Mouse (Mus musculus) cerebellum, postnatal 36 days (tissue): ENCODE data around the gene Wasf2.

ENCODE experiments used
- DNase-seq, 2 experiments: peaks; one replicate each; pipeline ENCODE4 v3.0.0; 2021 to 2022; ENCODE audit warnings: mixed read lengths in 2 of 2

Wasf2 gene

DNA sequence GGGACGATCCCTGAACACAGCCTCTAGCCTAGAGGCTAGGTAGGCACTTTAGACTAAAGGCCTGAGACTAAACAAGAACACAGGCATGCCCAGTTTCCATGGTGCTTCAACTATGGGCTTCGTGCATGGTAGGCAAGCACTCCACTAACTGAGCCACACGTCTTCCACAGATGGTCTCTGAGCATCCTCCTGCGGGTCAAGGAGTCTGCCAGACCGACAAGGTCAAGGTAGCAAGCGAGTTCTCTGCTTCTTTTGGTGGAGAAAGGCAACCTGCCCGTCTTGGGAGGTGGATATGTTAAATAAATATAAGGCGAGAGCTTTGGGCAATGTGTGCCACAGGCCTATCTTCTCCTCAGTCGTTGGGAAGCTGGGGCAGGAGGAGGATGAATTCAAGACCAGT, 28.6 kb upstream of the Wasf2 start:
- no peak for DNase-seq

- peak; percentile 49 for DNase-seq
Observed at GRCm38 (mm10) chr4:133103525-133104193, 26.6 kb upstream of the Wasf2 start.

- no peak for DNase-seq
Observed at GRCm38 (mm10) chr4:133104194-133104569, 26.1 kb upstream of the Wasf2 start.

DNA sequence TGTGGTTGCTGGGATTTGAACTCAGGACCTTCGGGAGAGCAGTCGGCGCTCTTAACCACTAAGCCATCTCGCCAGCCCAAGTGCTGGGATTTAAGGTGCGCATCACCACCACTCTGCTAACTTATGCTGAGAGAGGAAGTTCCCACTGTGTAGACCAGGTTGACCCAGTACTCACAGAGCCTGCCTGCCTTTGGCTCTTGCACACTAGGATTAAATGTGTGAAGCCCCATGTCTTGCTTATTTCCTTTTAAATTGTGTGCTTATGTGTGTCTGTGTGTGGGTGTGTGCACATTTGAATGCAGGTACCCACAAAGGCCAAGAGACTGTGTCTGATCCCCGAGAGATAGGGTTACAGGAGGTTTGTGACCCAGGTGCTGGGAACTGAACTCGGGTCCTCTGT, 23.6 kb upstream of the Wasf2 start:
- DNase-seq = no peak

DNA sequence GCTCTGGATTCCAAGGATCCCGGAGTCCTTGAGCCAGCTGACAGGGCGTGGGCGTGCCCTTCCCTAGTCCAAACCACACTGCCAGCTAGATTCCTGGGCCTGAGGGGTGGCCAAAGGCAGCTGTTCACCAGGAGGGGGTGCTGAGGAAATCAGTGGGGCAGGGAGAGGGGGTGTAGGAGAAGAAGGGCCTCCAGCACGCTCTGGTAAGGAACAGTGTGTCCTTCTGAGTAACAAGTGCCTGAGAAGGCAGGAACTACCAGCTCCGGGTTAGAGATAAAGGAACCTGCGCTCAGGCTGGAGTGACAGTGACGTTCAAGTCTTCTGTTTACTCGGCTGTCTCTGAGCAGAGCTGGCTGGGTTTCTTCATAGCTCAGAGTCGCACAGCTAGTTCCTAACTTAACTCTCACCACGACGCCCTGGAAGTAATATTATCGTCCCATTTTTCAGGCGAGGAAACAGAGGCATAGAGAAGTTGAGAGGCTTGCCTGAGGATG, 22.5 kb upstream of the Wasf2 start:
- no peak for DNase-seq

DNA sequence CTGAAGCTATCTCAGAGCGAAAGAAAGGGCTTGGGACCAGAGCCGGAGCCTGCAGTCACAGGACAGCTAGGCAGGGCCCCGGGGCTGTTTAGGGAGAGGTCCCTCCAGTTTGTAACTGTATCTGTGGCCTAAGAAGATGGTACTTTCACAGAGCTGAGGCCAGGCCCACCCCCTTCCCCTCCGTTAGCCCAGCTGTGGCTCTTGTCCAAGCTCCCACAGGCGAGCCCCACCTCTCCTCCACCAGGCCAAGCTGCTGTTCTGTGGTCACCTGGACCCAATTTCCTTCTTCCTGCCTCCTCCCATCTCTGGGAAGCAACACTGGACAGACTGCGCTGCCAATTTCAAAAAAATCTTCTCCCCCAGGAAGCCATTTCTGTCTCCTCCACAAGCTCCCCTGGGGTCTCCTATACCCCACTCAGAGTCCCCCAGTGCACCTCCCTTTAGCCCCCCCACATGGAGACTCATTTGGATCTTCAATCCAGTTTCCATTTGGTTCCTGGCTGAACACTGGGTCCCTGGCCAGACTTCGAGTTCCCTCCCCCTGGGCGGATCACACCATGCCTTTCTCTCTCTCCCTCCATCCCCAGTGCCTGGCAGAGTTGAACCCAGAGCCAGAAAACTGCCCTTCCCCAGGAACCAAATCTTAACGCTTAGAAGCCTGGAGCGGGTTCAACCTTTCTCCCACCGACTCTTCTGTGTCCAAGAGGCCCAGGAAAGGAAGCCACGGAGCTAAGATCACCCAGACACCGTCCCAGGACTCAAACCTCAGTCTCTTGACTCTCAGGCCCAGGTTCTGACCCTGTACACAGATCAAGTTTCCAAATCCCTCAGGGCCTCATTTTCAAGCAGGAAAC, 21.6 kb upstream of the Wasf2 start:
- no peak for DNase-seq

DNA sequence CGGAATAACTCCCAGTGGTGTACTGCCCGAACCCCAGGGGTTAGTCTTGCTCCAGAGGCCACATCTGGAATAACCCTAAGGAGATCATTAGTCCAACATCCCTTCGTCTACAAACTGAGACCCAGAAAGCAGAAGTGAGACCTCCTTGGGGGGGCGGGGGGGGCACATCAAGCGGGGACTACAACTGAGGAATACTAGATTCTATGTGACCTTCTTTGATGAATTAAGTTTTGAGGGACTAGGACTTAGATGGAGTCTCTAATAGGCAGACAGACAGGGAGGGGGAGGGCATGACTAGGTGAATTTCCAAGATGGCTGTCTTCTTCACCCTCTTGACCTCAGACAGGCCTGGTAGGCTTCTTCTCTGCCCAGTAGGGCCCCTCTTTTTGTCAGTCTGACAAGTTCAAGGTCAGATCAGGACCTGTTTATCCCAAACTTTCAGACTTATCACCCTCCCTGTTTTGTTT, 20.9 kb upstream of the Wasf2 start:
- DNase-seq = no peak

GRCm38 (mm10) chr4:133112175-133112838, 18.0 kb upstream of the Wasf2 start:
- no peak for DNase-seq

DNA sequence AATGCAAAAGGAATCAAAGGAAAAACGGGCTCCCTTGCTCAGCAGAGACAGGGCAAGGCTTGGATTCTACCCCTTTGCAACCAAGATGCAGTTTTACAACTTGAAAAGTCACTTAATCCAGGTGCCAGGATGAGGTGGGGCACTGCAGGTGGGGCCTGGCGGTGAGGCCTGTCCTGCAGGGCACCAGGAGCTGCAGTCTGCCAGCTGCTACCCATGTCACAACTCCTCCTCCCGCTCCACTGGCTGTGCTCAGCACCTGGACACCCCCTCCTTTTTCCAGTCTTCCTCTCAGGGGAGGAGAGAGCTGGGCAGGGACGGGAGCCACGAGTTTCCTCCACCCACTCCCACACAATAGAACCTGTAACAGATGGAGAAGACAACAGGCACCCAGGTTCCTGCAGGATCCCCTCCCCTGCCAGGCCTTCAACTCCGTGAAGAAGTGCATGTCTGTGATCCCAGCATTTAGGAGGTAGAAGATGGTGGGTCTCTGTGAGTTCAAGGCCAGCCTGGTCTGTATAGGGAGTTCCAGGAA, 16.9 kb upstream of the Wasf2 start:
- DNase-seq = no peak

- DNase-seq = no peak
Observed at GRCm38 (mm10) chr4:133114762-133115161, 15.5 kb upstream of the Wasf2 start.

DNA sequence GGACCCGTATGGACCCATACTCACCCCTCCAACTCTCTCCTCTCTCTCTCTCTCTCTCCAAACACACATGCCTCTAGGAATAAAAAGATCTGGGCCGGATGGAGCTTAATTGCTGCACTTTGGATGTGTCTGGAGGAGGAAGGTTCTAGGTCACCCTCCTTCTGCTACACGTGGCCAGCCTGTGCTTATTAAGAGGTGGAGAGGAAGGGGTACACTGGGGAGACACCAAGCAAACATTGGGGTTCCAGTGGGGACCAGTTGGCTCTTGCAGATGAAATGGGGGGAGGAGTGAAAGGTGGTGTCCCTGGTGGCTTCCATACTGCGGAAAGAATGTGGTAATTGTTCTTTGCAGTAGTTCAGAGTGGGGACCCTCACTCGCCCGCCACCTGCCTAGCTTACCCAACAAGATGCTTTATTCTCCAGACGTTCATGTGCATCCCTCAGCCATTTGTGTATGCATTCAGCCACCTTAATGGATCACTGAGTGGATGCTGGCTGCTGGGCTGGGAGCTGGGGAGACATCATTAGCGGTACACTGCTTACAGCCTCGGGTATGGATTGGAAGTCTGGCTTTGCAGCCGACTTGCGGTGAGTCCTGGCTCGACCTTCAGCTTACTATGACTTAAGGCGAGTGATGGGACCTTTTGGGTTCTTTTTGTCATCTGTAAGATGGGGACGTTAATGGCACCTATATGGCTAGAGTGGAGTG, 14.4 kb upstream of the Wasf2 start:
- no peak for DNase-seq

DNA sequence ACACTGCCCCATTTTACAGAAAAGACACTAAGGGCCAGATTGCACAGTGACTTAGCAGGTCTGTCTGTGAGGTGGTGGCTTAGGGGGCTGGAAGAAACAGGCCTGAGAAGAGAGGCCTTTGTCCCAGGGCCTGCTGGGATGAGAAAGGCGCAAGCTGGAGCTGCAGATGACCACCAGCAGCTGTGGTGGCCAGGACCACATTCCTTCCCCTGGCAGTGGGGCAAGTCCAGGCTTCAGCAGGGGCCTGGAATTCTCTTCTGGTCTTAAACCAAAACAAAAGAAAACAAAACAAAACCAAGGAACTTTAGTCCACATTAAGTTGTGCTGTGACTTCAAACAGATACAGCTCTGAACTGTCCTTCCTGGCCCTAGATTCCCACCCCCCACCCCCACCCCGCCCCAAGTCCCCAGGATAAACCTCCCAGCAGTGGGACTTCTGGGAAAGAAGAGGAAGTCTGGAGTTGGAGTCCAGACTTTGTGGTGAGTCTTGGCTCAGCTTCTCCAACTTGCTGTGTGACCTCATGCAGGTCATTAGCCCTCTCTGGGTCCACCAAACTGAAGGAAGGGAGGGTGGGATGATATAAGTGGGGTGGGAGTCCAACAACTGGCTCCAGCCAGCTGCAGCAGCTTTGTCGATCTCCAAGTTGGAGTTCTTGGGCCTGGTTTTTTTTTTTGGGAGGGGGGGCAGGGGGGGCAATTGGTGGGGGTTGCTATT, 13.4 kb upstream of the Wasf2 start:
- no peak for DNase-seq

DNA sequence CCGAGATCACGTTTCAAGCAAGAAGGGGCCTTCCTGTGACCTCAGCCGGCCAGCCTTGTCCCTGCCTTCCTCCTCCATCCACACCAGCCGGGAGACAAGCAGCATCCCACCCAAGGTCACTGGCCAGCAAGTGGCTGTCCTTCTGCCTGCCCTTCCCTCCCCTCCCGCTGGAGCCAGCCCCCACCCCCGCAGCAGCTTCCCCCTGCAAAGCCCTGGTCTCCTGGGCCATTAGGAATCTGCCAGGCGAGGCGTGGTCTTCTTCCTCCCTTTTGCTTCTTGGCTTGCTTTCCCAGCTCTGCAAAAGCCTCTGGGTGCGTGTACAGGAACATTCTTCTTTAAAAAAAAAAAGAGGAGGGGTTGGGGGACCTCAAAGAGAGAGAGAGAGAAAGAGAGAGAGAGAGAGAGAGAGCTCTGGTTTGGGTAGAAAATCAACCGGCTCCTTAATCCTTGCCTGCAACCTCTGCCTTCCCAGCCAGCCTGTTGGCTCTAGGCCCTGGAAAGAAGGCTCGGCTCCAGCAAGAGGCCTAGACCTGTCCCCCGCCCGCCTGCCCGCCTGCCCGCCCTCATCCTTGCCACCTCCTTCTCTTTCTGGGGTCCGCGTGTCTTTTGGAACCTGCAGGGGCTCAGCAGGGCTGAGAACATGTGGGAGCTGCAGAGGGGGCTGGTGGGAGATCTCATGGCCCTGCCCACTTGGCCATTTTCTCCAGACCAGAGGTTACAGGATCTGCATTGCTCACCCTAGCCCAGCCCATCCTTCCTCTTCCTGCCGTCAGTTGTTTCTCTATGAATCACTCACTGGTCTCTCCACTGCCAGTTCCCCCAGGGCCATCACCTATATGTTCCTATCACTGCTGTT, 12.5 kb upstream of the Wasf2 start:
- DNase-seq = peak; percentile 66 to 74

- DNase-seq = no peak
Observed at GRCm38 (mm10) chr4:133118775-133119375, 11.4 kb upstream of the Wasf2 start.

- DNase-seq = no peak
Observed at GRCm38 (mm10) chr4:133119579-133119978, 10.7 kb upstream of the Wasf2 start.

DNA sequence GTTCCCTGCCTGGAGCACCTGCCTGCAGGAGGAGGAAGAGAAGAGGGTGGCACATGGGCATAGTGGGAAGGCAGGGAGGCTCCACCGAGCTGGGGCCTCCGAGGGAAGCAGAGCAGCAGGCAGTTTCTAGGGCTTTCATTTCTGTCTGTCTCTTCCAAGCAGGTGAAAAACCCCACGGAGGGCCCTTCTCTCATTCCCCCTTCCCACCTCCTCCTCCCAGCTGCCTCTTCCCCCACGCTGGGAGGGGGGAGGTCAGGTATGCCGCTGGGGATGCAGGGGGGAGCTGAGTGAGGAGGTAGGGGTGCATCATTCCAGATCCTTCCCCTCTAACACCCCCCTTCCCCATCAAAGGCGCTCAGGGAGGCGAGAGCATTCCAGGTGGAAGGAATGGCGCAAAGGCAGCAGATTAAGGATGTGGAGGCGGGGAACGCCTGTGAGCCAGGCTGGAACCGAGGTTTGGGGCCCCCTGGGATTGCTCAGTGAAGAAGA, 9.4 kb upstream of the Wasf2 start:
- no peak for DNase-seq

- DNase-seq = no peak
Observed at GRCm38 (mm10) chr4:133121416-133121815, 8.9 kb upstream of the Wasf2 start.

DNA sequence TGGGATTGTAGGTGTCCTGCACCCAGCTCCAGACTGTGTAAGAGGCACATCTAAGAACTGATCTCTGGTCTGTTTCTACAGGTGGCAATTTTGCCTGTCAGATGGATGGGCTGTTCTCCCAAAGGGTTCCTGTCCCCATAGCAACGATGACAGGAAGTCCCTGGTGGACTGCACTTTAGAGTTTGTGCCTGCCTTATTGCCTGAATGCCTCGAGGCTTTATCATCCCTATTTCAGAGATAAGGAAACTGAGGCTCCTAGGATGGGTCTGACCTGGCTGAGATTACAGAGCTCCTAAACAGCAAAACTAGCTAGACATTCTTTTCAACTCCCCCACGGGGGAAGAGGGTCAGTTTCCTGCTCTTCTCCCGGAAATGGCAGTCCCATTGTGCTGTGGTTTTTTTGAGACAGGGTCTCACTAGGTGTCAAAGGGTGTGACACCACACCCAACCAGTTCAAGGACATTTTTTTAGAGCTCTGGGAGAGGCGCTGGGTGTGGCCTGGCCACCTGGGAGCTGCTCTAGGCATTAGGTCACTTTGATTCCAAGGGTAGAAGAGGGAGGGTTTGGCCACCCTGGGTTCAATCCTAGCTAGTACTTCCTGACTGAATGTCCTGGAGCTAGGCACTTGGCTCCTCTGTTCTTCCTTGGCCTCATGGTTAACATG, 8.2 kb upstream of the Wasf2 start:
- DNase-seq = no peak

GRCm38 (mm10) chr4:133127079-133127478, 3.2 kb upstream of the Wasf2 start:
- no peak for DNase-seq

DNA sequence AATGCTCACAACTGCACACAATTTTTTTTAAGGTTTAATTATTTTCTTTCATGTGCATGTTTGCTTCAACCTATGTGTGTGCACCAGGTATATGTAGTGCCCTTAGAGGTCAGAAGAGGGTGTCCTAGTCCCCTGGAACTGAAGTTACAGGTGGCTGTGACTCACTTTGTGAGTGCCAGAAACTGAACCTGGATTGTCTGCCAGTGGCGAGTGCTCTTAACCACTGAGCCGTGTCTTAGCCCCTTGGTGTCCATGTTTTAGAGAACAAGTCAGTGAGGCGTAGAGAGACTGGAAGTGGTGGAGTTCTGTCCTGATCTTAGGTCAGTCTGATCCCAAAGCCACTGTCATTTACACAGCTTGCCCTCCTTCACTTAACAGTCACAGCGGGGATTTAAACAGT, 2.4 kb upstream of the Wasf2 start:
- no peak for DNase-seq
